Mouse (Mus musculus) kidney, adult 18-20 months (tissue): ENCODE measurements at regions not wholly inside any gene's neighbourhood (a gene's known extent, or its start where the extent isn't known, plus 50 kb on each side); places are given as distances from the start of the nearest gene placed in this dataset.

Source experiments
- DNase-seq: peaks from one replicate; pipeline ENCODE4 v3.0.0; 2021

DNA sequence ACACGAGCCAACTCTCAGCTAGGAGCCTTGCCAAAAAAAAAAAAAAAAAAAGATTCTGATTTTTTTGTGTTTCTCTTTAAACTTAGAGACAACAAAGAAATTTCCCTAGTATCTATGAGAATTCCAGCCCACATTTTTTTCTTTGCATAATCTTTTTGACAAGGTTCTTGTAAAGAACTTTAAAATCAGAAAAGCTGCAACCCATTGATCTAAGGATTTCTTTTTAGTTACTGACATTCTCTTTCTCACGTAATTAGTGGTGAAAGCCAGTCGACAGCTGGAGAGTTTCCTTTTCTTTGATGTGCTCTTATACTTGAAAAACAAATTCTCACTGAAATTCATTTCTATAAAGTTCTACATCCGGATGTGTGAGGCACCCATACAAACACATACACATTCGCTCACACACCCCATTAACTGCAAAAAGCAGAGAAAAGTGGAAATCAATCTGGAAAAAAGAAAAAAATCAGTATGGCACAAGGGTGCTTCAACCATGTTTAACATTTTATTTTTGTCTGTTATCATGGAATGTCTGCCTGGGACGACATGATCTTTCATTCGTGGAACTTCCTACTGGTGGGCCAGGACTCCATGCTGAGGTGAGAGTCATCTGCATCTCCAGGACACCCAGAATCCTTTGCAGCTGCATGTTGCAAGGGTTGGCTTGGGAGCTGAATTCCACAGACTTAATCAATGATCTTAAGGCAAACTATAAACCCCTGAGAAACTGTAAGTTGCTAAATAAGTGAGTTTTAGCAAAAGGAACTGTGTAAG, 124.0 kb upstream of the Zpld1 start:
- DNase-seq = no peak

DNA sequence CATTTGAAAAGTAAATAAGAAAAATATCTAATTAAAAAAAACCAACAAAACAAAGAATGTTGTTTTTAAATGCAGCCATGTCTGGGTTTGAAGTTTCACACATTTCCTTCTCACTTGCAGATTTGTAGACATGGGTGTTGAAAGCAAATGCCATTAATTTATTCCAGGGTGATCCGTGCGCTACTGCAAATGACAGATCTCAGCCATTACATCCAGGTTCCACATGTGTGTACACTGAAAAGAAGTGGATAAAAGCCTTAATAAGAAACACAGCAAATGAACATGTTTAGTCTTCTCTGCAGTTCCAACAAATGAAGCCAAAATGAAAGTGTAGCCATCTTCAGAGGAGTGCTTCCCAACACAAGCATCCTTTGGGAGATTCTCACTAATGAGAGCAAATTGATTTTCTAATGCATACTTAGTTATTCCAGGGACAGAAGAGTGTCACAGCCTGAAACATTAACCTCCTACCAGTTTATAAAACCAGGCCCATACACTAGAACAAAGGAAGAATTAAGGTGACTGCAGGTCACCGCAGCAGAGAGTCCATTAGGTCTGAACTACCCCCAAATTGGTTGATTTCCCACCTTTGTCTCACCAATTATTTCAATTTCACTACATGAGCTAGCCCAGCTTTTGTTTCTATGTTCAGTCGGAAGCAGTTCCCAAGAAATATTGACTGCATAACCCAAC, 123.2 kb upstream of the Zpld1 start:
- no peak for DNase-seq

- DNase-seq = no peak
Measured at GRCm38 (mm10) chr16:55418871-55419270, 121.1 kb upstream of the Zpld1 start.

- DNase-seq = no peak
Measured at GRCm38 (mm10) chr16:55400818-55401217, 103.0 kb upstream of the Zpld1 start.

DNA sequence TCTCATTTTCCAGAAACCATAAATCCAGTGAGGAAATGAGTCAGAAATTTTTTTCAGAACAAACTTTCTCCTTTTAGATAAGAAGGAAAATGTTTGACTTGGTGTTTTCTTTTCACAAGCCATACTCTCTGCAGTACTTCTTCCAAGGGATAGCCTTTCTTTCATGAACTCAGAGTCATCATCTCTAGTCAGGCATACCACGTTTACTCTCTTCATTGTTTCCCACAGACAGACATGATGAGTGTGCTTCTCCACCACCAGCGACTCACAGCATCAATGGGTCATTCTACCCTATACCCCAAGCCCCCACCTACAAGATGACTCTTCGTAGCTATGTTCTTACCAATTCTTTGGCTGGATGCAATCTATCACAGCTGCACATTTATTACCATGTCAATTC, 97.1 kb upstream of the Zpld1 start:
- DNase-seq = no peak

DNA sequence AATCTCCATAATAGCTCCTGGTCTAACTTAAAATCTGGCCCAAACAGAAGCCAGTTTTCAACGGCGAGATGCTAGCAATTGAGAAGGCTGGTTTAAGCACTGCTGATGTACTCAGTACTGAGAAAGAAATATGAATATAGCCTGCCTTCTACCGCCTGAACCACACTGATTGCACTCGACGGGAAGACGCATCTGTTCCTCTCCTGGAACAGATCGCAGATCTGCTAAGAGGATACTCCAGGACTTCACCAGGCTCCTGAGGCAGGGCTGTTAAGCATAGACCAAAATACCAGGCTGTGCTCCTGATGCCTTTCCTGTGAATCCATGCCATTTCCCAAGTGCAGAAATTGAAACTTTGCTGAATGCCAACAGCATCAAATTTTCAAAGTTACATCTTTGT, 92.6 kb upstream of the Zpld1 start:
- no peak for DNase-seq

DNA sequence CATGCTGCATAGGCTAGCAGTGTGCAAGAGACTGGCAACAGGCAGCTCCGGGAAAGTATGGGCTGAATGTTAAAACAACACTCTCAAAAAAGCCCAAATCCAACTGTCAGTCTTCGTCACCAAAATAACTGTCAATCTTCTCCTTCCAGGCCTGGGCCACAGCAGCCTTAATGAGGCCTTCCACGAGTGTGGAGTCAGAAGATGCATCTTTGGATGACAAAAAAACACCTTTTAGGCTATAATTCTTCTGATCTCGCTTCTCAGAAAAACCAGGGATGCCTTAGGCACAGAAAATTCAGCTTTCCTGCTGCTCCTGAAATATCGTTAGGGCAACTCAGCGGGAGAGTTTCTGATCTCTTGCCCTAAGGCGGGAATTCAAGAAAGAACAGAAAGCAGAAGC, 82.2 kb upstream of the Zpld1 start:
- DNase-seq = no peak

DNA sequence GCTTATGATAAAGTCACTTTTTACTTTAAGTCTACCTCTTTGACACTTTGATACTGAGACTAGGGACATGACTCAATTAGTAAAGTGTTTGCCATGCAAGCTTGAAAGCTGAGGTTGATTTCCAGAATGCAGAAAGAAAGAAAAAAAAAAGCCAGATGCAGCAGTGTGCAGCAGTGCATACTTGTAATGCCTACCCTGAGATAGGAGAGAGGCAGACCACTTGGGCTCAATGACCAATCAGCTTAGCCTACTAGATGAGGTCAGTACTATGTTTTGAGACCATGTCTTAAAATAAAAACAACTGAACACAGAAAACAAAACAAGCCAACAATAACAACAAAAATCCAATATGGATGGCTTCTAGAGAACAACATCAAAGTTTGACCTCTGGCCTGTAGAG, 81.4 kb upstream of the Zpld1 start:
- no peak for DNase-seq

DNA sequence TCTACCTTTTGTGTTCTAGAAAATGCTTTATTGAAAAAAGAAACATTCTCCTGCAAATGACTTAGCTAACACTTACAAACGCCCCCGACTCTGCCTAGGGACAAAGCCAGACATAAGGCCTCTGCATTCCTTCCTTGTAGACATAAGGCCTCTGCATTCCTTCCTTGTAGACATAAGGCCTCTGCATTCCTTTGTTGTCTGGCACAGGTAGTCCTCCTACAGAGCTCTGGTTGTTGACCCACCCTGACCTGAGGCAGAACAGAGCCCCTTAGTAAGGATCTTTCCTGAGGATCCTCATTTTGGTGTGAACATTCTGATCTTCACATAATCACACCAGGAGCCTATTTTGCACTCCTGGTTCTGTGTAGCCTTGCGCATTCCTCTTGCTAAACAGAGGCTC, 80.9 kb upstream of the Zpld1 start:
- DNase-seq = no peak

- DNase-seq = no peak
Measured at GRCm38 (mm10) chr16:55375922-55376321, 78.1 kb upstream of the Zpld1 start.

GRCm38 (mm10) chr16:55357686-55358085, 59.9 kb upstream of the Zpld1 start:
- no peak for DNase-seq

DNA sequence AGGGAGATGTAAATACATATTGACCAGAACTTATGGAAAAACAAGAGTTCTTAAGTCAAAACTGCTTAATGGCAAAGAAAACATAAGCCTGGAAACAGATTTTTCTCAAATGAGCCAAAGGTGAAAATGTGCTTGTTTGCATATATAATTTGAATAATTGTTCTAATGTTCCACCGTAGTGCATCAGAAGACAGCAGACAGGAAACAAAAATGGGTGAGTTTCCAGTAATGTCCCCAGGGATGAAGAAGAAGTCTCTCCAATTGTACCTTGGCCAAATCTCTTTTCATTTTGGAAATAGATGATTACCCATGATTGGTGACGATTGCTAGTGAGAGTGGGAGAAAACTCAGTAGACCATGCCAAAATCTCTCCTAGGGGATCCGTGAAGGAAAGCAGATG, 58.3 kb upstream of the Zpld1 start:
- DNase-seq = no peak
